24 mouse cellular contexts compared by ENCODE assay signal in genomic region chr4:65402286-65402685, GRCm38 (mm10).
"Had no signal": no experiment of that assay in that cellular context is flagged by ENCODE, and none has a peak within 500 bp of the region (broad histone marks: within the 10 kb centered on the region; RNA-seq: fewer than 3 reads in every experiment).

No protein-coding gene starts in this region.

- H3K4me1 ChIP-seq: hindbrain, embryonic 10.5 days; hindbrain, embryonic 12.5 days; intestine, embryonic 15.5 days; liver, embryonic 13.5 days; liver, embryonic 15.5 days had no signal

- H3K27ac ChIP-seq: heart, adult 2 months; hindbrain, embryonic 10.5 days; hindbrain, embryonic 12.5 days; hindbrain, embryonic 14.5 days; intestine, embryonic 15.5 days; layer of hippocampus, adult 2 months; left cerebral cortex, adult 2 months; liver, embryonic 13.5 days; liver, embryonic 15.5 days had no signal

- H3K4me2 ChIP-seq: heart, embryonic 11.5 days; hindbrain, embryonic 12.5 days; hindbrain, embryonic 14.5 days; intestine, embryonic 15.5 days; liver, embryonic 11.5 days; liver, embryonic 13.5 days; liver, embryonic 15.5 days had no signal

- ATAC-seq: hindbrain, embryonic 16.5 days; inflammation-experienced regulatory T-cells, adult 6 months; intestine, embryonic 15.5 days; intestine, postnatal 0 days had no signal

- H3K27me3 ChIP-seq: hindbrain, embryonic 12.5 days; intestine, embryonic 15.5 days; liver, embryonic 13.5 days; liver, embryonic 15.5 days had no signal

- H3K9ac ChIP-seq: hindbrain, embryonic 12.5 days; hindbrain, embryonic 14.5 days; intestine, embryonic 15.5 days; liver, embryonic 13.5 days; liver, embryonic 15.5 days had no signal

- DNase-seq: gastrocnemius, postnatal 14 days; gastrocnemius, postnatal 36 days; heart, adult 2 months; heart, postnatal 10 days; heart, postnatal 4 days; kidney, adult 18-20 months; kidney, adult 8-10 months; kidney, postnatal 10 days; kidney, postnatal 25 days; kidney, postnatal 4 days; liver; liver, embryonic 13.5 days had no signal

- H3K9me3 ChIP-seq: hindbrain, embryonic 10.5 days; hindbrain, embryonic 12.5 days; intestine, embryonic 15.5 days; liver, embryonic 13.5 days; liver, embryonic 15.5 days had no signal

- H3K36me3 ChIP-seq: hindbrain, embryonic 10.5 days; hindbrain, embryonic 12.5 days; intestine, embryonic 15.5 days; liver, embryonic 13.5 days; liver, embryonic 15.5 days had no signal

- H3K4me3 ChIP-seq: heart, adult 2 months; hindbrain, embryonic 10.5 days; hindbrain, embryonic 12.5 days; intestine, embryonic 15.5 days; layer of hippocampus, adult 2 months; left cerebral cortex, adult 2 months; liver, embryonic 13.5 days; liver, embryonic 15.5 days had no signal
